In genomic region chr2:122638029-122638428, GRCm38 (mm10) we compare ENCODE assay signal across 8 mouse cellular contexts. TPM values are rescaled to one million over a fixed set of nuclear protein-coding genes. Genes with fewer than 3 reads are reported as not detected.
DNase-seq lines count a peak whose midpoint lies in the region; ATAC-seq and TF ChIP-seq lines count a peak whose summit lies in the region.

No protein-coding gene starts in this region.

- no peak for TF ChIP-seq POLR2A in lung, adult 2 months (IDR thresholded peaks at IDR 0.05; ENCODE audit: borderline replicate concordance, extremely low read depth, low read depth, low read length)

- no peaks in the 10 kb centered on the region for H3K9me3 ChIP-seq in lung, embryonic 15.5 days
- H3K9me3 ChIP-seq in forebrain, embryonic 12.5 days, result no peaks in the 10 kb centered on the region
- H3K9me3 ChIP-seq in limb, embryonic 13.5 days, result no peaks in the 10 kb centered on the region
- no peaks in the 10 kb centered on the region for H3K9me3 ChIP-seq in neural tube, embryonic 15.5 days (replicated peaks)

- no peak for TF ChIP-seq CTCF in lung, adult 2 months (IDR thresholded peaks at IDR 0.05; ENCODE audit: insufficient read depth, low read length)

- DNase-seq in lung, adult 2 months, result no peak
- no peak for DNase-seq in urinary bladder, postnatal 36 days (ENCODE audit: low spot score in 2 of 2)
- DNase-seq in left cerebral cortex, postnatal 25 days (ENCODE audit: low spot score in 2 of 2), result no peak

- no peak for ATAC-seq in lung, embryonic 15.5 days (ENCODE audit: borderline replicate concordance, extremely low read depth, low FRiP score, low TSS enrichment)
- no peak for ATAC-seq in forebrain, embryonic 12.5 days (ENCODE audit: low FRiP score)
- ATAC-seq in limb, embryonic 13.5 days (ENCODE audit: low FRiP score, low read depth), result no peak
- no peak for ATAC-seq in neural tube, embryonic 15.5 days (ENCODE audit: low FRiP score)
- ATAC-seq in inflammation-experienced regulatory T-cells, adult 6 months, result no peak

- H3K27me3 ChIP-seq in lung, embryonic 15.5 days, result peaks cover 24% of the 10 kb centered on the region
- H3K27me3 ChIP-seq in forebrain, embryonic 12.5 days, result peaks cover 9% of the 10 kb centered on the region
- peaks cover 26% of the 10 kb centered on the region for H3K27me3 ChIP-seq in limb, embryonic 13.5 days
- H3K27me3 ChIP-seq in neural tube, embryonic 15.5 days (replicated peaks), result peaks cover 21% of the 10 kb centered on the region

- H3K4me1 ChIP-seq in lung, embryonic 15.5 days, result peaks cover 5% of the 10 kb centered on the region; the same call in 1 of the 2 replicates
- no peaks in the 10 kb centered on the region for H3K4me1 ChIP-seq in lung, adult 2 months (ENCODE audit: control insufficient read depth, insufficient read depth, low read length)
- no peaks in the 10 kb centered on the region for H3K4me1 ChIP-seq in forebrain, embryonic 12.5 days
- H3K4me1 ChIP-seq in limb, embryonic 13.5 days, result no peaks in the 10 kb centered on the region
- peaks cover 5% of the 10 kb centered on the region for H3K4me1 ChIP-seq in neural tube, embryonic 15.5 days

- WGBS in lung, embryonic 15.5 days, result 27% methylated on average over 12 of the region's 12 CpGs
- 35% methylated on average over 12 of the region's 12 CpGs for WGBS in lung, adult 2 months
- WGBS in forebrain, embryonic 12.5 days, result 33% methylated on average over 12 of the region's 12 CpGs
- WGBS in limb, embryonic 13.5 days, result 26% methylated on average over 12 of the region's 12 CpGs
- WGBS in neural tube, embryonic 15.5 days, result 40% methylated on average over 12 of the region's 12 CpGs

- peak overlapping the region; percentile 81 for H3K4me2 ChIP-seq in lung, embryonic 15.5 days
- H3K4me2 ChIP-seq in forebrain, embryonic 12.5 days, result peak overlapping the region; percentile 74
- H3K4me2 ChIP-seq in limb, embryonic 13.5 days (replicated peaks), result peak overlapping the region; percentile 74
- peak overlapping the region; percentile 74 for H3K4me2 ChIP-seq in neural tube, embryonic 15.5 days

- 0 out of 2 replicates have a peak overlapping the region, but pooled peaks have one; percentile 6 for H3K9ac ChIP-seq in lung, embryonic 15.5 days
- H3K9ac ChIP-seq in forebrain, embryonic 12.5 days, result peak overlapping the region; percentile 53
- peak overlapping the region; percentile 54 for H3K9ac ChIP-seq in limb, embryonic 13.5 days
- peak overlapping the region; percentile 43; the same call in 1 of the 2 replicates for H3K9ac ChIP-seq in neural tube, embryonic 15.5 days (replicated peaks)

- peaks cover 6% of the 10 kb centered on the region for H3K36me3 ChIP-seq in lung, embryonic 15.5 days
- H3K36me3 ChIP-seq in forebrain, embryonic 12.5 days (replicated peaks), result peaks cover 12% of the 10 kb centered on the region
- H3K36me3 ChIP-seq in limb, embryonic 13.5 days, result peaks cover 13% of the 10 kb centered on the region
- H3K36me3 ChIP-seq in neural tube, embryonic 15.5 days, result peaks cover 11% of the 10 kb centered on the region

- intact Hi-C loops in left cerebral cortex, postnatal 25 days (cut with DNase I), result loop anchor here (10.0 kb wide), 1 partner anchor 117 kb away; no protein-coding TSS in a partner anchor

- H3K4me3 ChIP-seq in lung, embryonic 15.5 days, result peak overlapping the region; percentile 38
- no peak overlapping the region for H3K4me3 ChIP-seq in lung, adult 2 months (replicated peaks; ENCODE audit: extremely low read depth, low read depth, low read length)
- H3K4me3 ChIP-seq in forebrain, embryonic 12.5 days (replicated peaks), result peak overlapping the region; percentile 41
- peak overlapping the region; percentile 44 for H3K4me3 ChIP-seq in limb, embryonic 13.5 days
- peak overlapping the region; percentile 38 for H3K4me3 ChIP-seq in neural tube, embryonic 15.5 days (replicated peaks)

- no peak overlapping the region for H3K27ac ChIP-seq in lung, embryonic 15.5 days
- H3K27ac ChIP-seq in forebrain, embryonic 12.5 days, result no peak overlapping the region
- H3K27ac ChIP-seq in limb, embryonic 13.5 days, result no peak overlapping the region
- no peak overlapping the region for H3K27ac ChIP-seq in neural tube, embryonic 15.5 days (replicated peaks)

RNA-seq across cellular contexts. Expression of gene AA467197, which starts 1.2 kb away (rescaled TPM):
- 0.30 and 0.76 TPM in 2 replicates for polyA plus RNA-seq in lung, embryonic 15.5 days (2015; fragmentation: Nextera tagmentation; extraction: Ambion mirVana)
- 0.32 and 0.53 TPM in 2 replicates for polyA plus RNA-seq in lung, adult 2 months (2012; rRNA removed)
- 0.67 and 0.70 TPM in 2 replicates for polyA plus RNA-seq in forebrain, embryonic 12.5 days (2016; fragmentation: Nextera tagmentation; extraction: Ambion mirVana)
- 0.62 TPM in 1 of 2 replicates, not detected in the other for polyA plus RNA-seq in limb, embryonic 13.5 days (2015; fragmentation: Nextera tagmentation; extraction: Ambion mirVana)
- polyA plus RNA-seq in neural tube, embryonic 15.5 days (2015; fragmentation: Nextera tagmentation; extraction: Ambion mirVana), result 1.1 and 5.5 TPM in 2 replicates
- polyA plus RNA-seq in inflammation-experienced regulatory T-cells, adult 6 months (2017; shearing (Covaris generic)), result 1 to 10 TPM in 1 of 3 experiments, not detected in 2; 5.0 TPM
- not detected for total RNA-seq in left cerebral cortex, postnatal 25 days (2021)

RNA-seq across cellular contexts. Expression of gene Gatm, which starts 26.9 kb away (rescaled TPM):
- polyA plus RNA-seq in lung, embryonic 15.5 days (2015; fragmentation: Nextera tagmentation; extraction: Ambion mirVana), result 6.2 and 6.3 TPM in 2 replicates
- polyA plus RNA-seq in lung, adult 2 months (2012; rRNA removed), result 6.1 and 6.4 TPM in 2 replicates
- 16.8 and 17.7 TPM in 2 replicates for polyA plus RNA-seq in forebrain, embryonic 12.5 days (2016; fragmentation: Nextera tagmentation; extraction: Ambion mirVana)
- polyA plus RNA-seq in limb, embryonic 13.5 days (2015; fragmentation: Nextera tagmentation; extraction: Ambion mirVana), result 35.1 and 38.7 TPM in 2 replicates
- 41.3 and 45.0 TPM in 2 replicates for polyA plus RNA-seq in neural tube, embryonic 15.5 days (2015; fragmentation: Nextera tagmentation; extraction: Ambion mirVana)
- 1 to 10 TPM in 1 of 3 experiments, under 1 TPM in 2; 0.32 to 1.7 (median 0.46) TPM for polyA plus RNA-seq in inflammation-experienced regulatory T-cells, adult 6 months (2017; shearing (Covaris generic))
- 10 to 100 TPM; 53.7 to 55.2 TPM for total RNA-seq in left cerebral cortex, postnatal 25 days (2021)
